Mouse (Mus musculus) embryonic fibroblast, embryonic 13.5 days (primary cell): ENCODE results near the gene Zfp598. TPM values are rescaled to one million over a fixed set of nuclear protein-coding genes. Genes with fewer than 3 reads are reported as not detected.
"Not testable (repeated sequence)": the region's sequence is repeated elsewhere in the genome, so short reads cannot be mapped to it uniquely, and the experiment has no call there.

Source experiments
- H3K27ac ChIP-seq: 2 replicates; pipeline ENCODE4 v1.5.1; 2012; ENCODE audit warnings: low read length, control low read depth, inconsistent platforms; ENCODE audit not compliant: insufficient read depth
- H3K4me1 ChIP-seq: 2 replicates; pipeline ENCODE4 v1.6.1; 2011; ENCODE audit warnings: low read length; ENCODE audit not compliant: control insufficient read depth, insufficient read depth
- H3K4me3 ChIP-seq: 2 replicates; pipeline ENCODE4 v1.5.1; 2011; ENCODE audit warnings: mild to moderate bottlenecking, control low read depth, low read length; ENCODE audit not compliant: insufficient read depth
- CTCF ChIP-seq: IDR thresholded peaks from 2 replicates; pipeline ENCODE4 v1.5.1; 2011; ENCODE audit warnings: mild to moderate bottlenecking, control low read depth, low read length, moderate library complexity, borderline replicate concordance; ENCODE audit not compliant: insufficient read depth
- POLR2A ChIP-seq: IDR thresholded peaks from 2 replicates; pipeline ENCODE4 v1.6.1; 2011; ENCODE audit warnings: low read depth, mild to moderate bottlenecking, control low read depth, low read length, moderate library complexity
- polyA plus RNA-seq: library from polyadenylated mRNA; stranded (reverse); fragments of >200 nt; gene quantifications from 2 replicates; pipeline ENCODE4 v1.2.4, GENCODE M21; 2011; ENCODE audit warnings: low read depth; ENCODE audit not compliant: missing spikeins, insufficient read length

The Zfp598 gene
- polyA plus RNA-seq, 1 experiment = 22.2 TPM

DNA sequence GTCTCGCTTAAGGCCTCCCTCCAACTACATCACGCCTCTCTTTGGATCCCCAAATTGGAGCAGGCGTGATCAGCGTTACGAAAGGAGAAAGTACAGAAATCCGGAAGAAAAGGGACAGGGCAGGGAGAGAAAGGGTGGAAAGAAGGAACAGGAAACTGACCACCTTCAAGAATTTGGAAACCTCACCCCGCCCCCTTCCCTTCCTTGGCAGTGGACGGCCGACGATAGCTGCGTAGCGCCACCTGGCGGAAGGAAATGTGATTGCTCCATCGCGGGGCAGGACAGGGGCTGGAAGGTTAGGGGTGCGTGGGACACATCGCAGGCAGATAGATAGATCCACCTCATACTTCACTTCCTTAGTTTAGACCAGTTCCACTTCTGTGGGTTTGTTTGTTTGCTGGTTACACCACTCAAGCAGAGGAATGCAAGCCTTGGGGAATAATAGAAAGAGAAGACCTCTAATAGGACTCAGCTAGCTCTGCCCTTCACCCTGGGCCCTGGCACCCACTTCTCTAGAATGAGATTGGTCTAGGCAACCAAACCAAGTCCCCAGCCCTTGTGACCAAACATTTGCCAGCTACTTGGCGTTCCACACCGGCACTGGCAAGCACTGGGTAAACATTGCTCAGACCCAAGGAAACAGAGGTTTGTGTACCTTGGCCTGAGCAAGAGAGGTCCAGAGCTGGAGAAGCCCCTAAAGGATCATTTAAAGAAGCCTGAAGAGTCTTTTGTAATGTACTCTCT lies 15.3 kb upstream of the Zfp598 start:
- H3K27ac ChIP-seq = no peak overlapping the region
- peak overlapping the region; percentile 7; the same call in 1 of the 2 replicates for H3K4me3 ChIP-seq
- H3K4me1 ChIP-seq = peaks cover 3% of the 10 kb centered on the region; the same call in 1 of the 2 replicates
- TF ChIP-seq CTCF = peak; percentile 96
- peak; percentile 42; the same call in 1 of the 2 replicates for TF ChIP-seq POLR2A

DNA sequence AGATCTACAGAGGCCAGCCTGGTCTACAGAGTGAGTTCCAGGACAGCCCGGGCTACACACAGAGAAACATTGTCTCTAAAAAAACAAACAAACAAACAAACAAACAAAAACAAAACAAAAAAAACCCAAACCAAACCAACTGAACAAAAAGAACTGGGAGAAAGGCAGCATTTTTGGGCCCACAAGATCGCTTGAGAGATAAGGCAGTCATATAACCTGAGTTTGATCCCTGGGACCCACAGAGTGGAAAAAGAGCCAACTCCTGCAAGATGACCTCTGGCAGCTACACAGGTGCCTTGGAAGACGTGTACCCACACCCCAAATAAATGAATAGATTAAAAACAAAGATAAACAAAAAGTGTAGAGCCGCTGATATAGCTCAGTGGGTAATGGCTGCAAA lies 14.5 kb upstream of the Zfp598 start:
- TF ChIP-seq POLR2A (no peak), CTCF (no peak)
- Histone ChIP-seq H3K4me3 (no peak overlapping the region), H3K4me1 (peaks cover 3% of the 10 kb centered on the region; the same call in 1 of the 2 replicates), H3K27ac (no peak overlapping the region)

DNA sequence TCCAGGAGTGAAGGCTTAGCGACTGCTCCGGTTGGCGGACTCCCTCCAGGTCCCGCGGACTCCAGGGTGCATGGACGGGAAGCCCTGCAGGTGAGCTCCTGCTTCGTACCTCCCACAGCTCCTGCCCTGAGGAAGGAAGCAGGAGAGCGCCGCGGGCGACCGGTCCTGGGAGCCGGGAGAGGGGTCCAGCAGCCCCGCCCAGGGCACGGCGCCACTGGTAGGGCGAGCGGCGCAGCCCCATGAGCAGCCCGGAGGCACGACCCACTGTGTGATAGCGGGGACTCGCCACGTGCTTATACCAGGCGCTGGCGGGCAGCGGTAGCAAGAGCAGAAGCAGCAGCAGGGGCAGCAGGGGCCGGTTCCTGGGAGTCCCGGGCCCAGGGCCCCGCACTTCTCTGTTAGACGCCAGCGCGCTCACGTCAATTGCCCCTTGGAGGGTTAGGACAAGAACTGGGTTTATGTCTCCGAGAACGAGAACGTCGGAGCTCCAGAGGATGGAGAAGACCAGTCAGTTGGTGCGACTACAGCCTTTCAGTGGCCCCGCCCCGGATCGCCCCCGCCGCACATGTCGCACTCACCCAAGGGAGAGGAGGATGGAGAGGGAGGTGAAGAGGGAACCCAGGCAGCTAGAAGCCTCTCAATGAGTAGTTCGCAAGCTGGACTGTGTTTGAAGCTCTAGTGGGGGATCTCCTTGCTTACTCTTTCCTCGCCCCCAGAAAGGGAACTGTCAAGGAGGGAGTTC lies 11.3 kb upstream of the Zfp598 start, which contains the start of gene Npw:
Npw (minus strand) TSS at position 441 of the 742 bp plus-strand sequence.
- no peak within 1 kb of the TSS for H3K27ac ChIP-seq
- TF ChIP-seq CTCF (no peak), POLR2A (no peak)
- peak within 1 kb of the TSS; percentile 13 for H3K4me3 ChIP-seq
- peaks cover 3% of the 10 kb centered on the region; the same call in 1 of the 2 replicates for H3K4me1 ChIP-seq

DNA sequence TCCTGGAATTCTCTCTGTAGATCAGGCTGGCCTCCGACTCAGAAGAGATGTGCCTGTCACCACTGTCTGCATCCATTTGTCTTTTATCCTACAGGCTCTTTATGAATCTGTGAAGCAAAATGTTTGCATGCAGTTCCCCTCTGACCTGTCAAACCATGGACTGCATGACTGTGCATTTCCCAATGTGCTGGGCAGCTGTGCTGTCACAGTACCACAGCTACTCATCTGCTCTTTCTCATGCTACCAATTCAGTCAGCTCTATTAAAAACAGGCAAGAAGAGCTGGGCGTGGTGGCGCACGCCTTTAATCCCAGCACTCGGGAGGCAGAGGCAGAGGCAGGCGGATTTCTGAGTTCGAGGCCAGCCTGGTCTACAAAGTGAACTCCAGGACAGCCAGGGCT lies 2.5 kb upstream of the Zfp598 start:
- H3K4me1 ChIP-seq = peaks cover 14% of the 10 kb centered on the region; the same call in 1 of the 2 replicates
- H3K4me3 ChIP-seq, H3K27ac ChIP-seq: not testable (repeated sequence)

GRCm38 (mm10) chr17:24667416-24667815 lies 2.1 kb upstream of the Zfp598 start:
- no peak overlapping the region for H3K27ac ChIP-seq
- peaks cover 16% of the 10 kb centered on the region; the same call in 1 of the 2 replicates for H3K4me1 ChIP-seq
- TF ChIP-seq POLR2A = no peak
- peak; percentile 54; the same call in 1 of the 2 replicates for TF ChIP-seq CTCF
- H3K4me3 ChIP-seq = no peak overlapping the region

- H3K27ac ChIP-seq = peak overlapping the region; percentile 65
- H3K4me1 ChIP-seq = peaks cover 16% of the 10 kb centered on the region; the same call in 1 of the 2 replicates
- peak overlapping the region; percentile 77 for H3K4me3 ChIP-seq
Measured at GRCm38 (mm10) chr17:24669214-24669544, 308 bp upstream of the Zfp598 start.

DNA sequence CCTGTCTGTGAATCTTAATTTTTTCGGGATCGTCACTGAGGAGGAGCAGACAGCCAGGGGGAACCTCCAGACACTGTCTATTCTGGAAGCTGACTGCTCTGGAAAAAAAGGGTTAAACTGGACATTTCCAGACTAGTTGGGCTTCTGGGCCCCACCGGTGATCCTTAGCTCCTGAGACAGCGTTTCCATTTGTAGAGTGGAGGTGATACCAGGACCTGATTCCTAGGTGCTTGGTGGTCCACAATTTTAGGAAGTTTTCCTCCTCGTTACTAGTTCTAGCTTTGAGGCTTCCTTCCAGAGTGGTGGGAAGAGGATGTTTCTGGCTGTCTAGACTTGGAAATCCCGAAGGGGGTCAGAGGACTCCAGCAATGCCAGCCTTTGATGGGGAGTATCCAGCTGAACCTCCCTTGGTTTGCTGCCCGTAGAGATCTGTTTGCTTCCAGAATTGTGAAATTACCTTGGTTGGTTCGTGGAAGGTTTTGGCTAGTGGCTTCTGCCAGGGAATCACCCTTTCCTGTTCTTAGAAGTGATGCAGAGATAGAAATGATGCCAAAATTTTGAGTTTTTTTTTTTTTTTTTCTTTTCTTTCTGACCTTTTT lies 858 bp downstream of the Zfp598 start:
- Histone ChIP-seq H3K27ac (0 out of 2 replicates have a peak overlapping the region, but pooled peaks have one; percentile 31), H3K4me1 (peaks cover 16% of the 10 kb centered on the region; the same call in 1 of the 2 replicates), H3K4me3 (peak overlapping the region; percentile 89)
- no peak for TF ChIP-seq CTCF
- TF ChIP-seq POLR2A = no peak

- H3K4me3 ChIP-seq = 0 out of 2 replicates have a peak overlapping the region, but pooled peaks have one; percentile 89
- no peak overlapping the region for H3K27ac ChIP-seq
- H3K4me1 ChIP-seq = peaks cover 16% of the 10 kb centered on the region; the same call in 1 of the 2 replicates
- TF ChIP-seq POLR2A = no peak
- TF ChIP-seq CTCF = no peak
Measured at GRCm38 (mm10) chr17:24671346-24671745, 1.9 kb downstream of the Zfp598 start.

- Histone ChIP-seq H3K4me3 (peak overlapping the region; percentile 3), H3K4me1 (peaks cover 16% of the 10 kb centered on the region; the same call in 1 of the 2 replicates), H3K27ac (0 out of 2 replicates have a peak overlapping the region, but pooled peaks have one; percentile 2)
- TF ChIP-seq POLR2A = no peak
- TF ChIP-seq CTCF = no peak
Measured at GRCm38 (mm10) chr17:24672141-24672540, 2.7 kb downstream of the Zfp598 start.
